In the genomic region with DNA sequence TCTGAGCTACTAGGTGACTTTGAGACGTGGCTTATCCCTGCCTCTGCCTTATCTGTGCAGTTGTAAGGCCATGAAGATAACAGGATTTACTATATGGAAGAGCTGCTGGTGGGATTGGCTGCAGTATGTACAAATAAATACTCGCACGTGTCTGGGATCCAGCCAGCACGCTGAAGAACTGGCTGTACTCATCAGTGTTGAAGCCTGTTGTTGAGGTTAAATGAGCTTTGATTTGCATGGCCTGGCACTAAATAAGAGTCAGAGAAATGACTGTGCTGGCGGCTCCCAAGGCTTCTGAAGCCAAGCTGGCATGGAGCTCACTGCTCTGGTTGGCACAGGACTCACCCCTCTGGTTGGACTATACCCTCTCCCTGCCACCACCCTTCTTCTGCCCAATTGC, we compare ENCODE assay signal across 13 mouse cellular contexts. TPM values are rescaled to one million over a fixed set of nuclear protein-coding genes. Genes with fewer than 3 reads are reported as not detected.
DNase-seq lines count a peak whose midpoint lies in the region; ATAC-seq and TF ChIP-seq lines count a peak whose summit lies in the region.
"Had no signal": no experiment of that assay in that cellular context is flagged by ENCODE, and none has a peak within 500 bp of the region (broad histone marks: within the 10 kb centered on the region; RNA-seq: fewer than 3 reads in every experiment).

No protein-coding gene starts in this region.

- H3K4me2 ChIP-seq in heart, embryonic 12.5 days, result no peak overlapping the region
- no peak overlapping the region for H3K4me2 ChIP-seq in midbrain, postnatal 0 days (ENCODE audit: low read depth, low read length, poor library complexity, severe bottlenecking)
- H3K4me2 ChIP-seq in midbrain, embryonic 13.5 days (replicated peaks), result no peak overlapping the region
- H3K4me2 ChIP-seq: embryonic facial prominence, embryonic 15.5 days; heart, embryonic 13.5 days; liver, embryonic 15.5 days had no signal

- H3K27me3 ChIP-seq in heart, embryonic 12.5 days (replicated peaks), result no peaks in the 10 kb centered on the region
- H3K27me3 ChIP-seq in midbrain, postnatal 0 days (ENCODE audit: insufficient read depth, low read length), result no peaks in the 10 kb centered on the region
- no peaks in the 10 kb centered on the region for H3K27me3 ChIP-seq in midbrain, embryonic 13.5 days
- H3K27me3 ChIP-seq: embryonic facial prominence, embryonic 15.5 days; liver, embryonic 15.5 days had no signal

- DNase-seq in heart, postnatal 36 days, result peak; percentile 1
- peak; percentile 26 for DNase-seq in midbrain, postnatal 0 days (ENCODE audit: low spot score)
- peak; percentile 4 for DNase-seq in cerebellum, adult 9-10 months
- DNase-seq in testis, postnatal 14 days (ENCODE audit: low spot score), result peak; percentile 61
- no peak for DNase-seq in frontal cortex, postnatal 25 days (ENCODE audit: low spot score in 2 of 2)
- DNase-seq: right cerebral cortex, postnatal 25 days had no signal

- H3K27ac ChIP-seq in heart, embryonic 12.5 days (ENCODE audit: poor library complexity, severe bottlenecking), result no peak overlapping the region
- no peak overlapping the region for H3K27ac ChIP-seq in midbrain, postnatal 0 days (ENCODE audit: low read depth, low read length)
- no peak overlapping the region for H3K27ac ChIP-seq in midbrain, embryonic 13.5 days
- H3K27ac ChIP-seq: embryonic facial prominence, embryonic 15.5 days; heart, embryonic 13.5 days; liver, embryonic 15.5 days had no signal

- no peak for ATAC-seq in heart, embryonic 12.5 days (ENCODE audit: insufficient number of reproducible peaks, low FRiP score)
- ATAC-seq in midbrain, postnatal 0 days (ENCODE audit: low FRiP score), result no peak
- no peak for ATAC-seq in midbrain, embryonic 13.5 days
- ATAC-seq in erythroid progenitor cell, adult 5-6 weeks (replicated peaks; ENCODE audit: low FRiP score, poor library complexity, severe bottlenecking), result no peak

- intact Hi-C loops in heart, postnatal 36 days (cut with DNase I), result no loop called here

- no peak overlapping the region for H3K4me3 ChIP-seq in heart, embryonic 12.5 days
- no peak overlapping the region for H3K4me3 ChIP-seq in midbrain, postnatal 0 days (ENCODE audit: low read depth, low read length)
- H3K4me3 ChIP-seq in midbrain, embryonic 13.5 days (replicated peaks), result no peak overlapping the region
- H3K4me3 ChIP-seq: embryonic facial prominence, embryonic 15.5 days; heart, embryonic 13.5 days; liver, embryonic 15.5 days had no signal

- TF ChIP-seq CTCF in midbrain, postnatal 0 days (IDR thresholded peaks at IDR 0.05), result no peak

- no peaks in the 10 kb centered on the region; the same call in 1 of the 2 replicates for H3K4me1 ChIP-seq in heart, embryonic 12.5 days (replicated peaks)
- no peaks in the 10 kb centered on the region for H3K4me1 ChIP-seq in midbrain, postnatal 0 days (ENCODE audit: insufficient read depth, low read length)
- peaks cover 10% of the 10 kb centered on the region; the same call in 1 of the 2 replicates for H3K4me1 ChIP-seq in midbrain, embryonic 13.5 days (replicated peaks)
- H3K4me1 ChIP-seq: embryonic facial prominence, embryonic 15.5 days; heart, embryonic 13.5 days; liver, embryonic 15.5 days had no signal

- no peak overlapping the region for H3K9ac ChIP-seq in heart, embryonic 12.5 days
- H3K9ac ChIP-seq in midbrain, postnatal 0 days (replicated peaks; ENCODE audit: low read length, poor library complexity, severe bottlenecking), result no peak overlapping the region
- H3K9ac ChIP-seq in midbrain, embryonic 13.5 days (replicated peaks), result no peak overlapping the region
- H3K9ac ChIP-seq: embryonic facial prominence, embryonic 15.5 days; heart, embryonic 13.5 days; liver, embryonic 15.5 days had no signal

- 55% methylated on average over 5 of the region's 5 CpGs for WGBS in heart, embryonic 12.5 days
- WGBS in midbrain, postnatal 0 days, result 65% methylated on average over 5 of the region's 5 CpGs
- WGBS in midbrain, embryonic 13.5 days, result 84% methylated on average over 5 of the region's 5 CpGs

- H3K9me3 ChIP-seq in heart, embryonic 12.5 days (replicated peaks), result no peaks in the 10 kb centered on the region
- no peaks in the 10 kb centered on the region for H3K9me3 ChIP-seq in midbrain, postnatal 0 days (ENCODE audit: low read length)
- H3K9me3 ChIP-seq in midbrain, embryonic 13.5 days, result no peaks in the 10 kb centered on the region
- H3K9me3 ChIP-seq: embryonic facial prominence, embryonic 15.5 days; heart, embryonic 13.5 days; liver, embryonic 15.5 days had no signal

- no peaks in the 10 kb centered on the region for H3K36me3 ChIP-seq in heart, embryonic 12.5 days
- H3K36me3 ChIP-seq in midbrain, postnatal 0 days (ENCODE audit: insufficient read depth, low read length), result no peaks in the 10 kb centered on the region
- no peaks in the 10 kb centered on the region for H3K36me3 ChIP-seq in midbrain, embryonic 13.5 days
- H3K36me3 ChIP-seq: embryonic facial prominence, embryonic 15.5 days; heart, embryonic 13.5 days; liver, embryonic 15.5 days had no signal

RNA-seq across cellular contexts. Expression of a gene that starts 25.5 kb away (rescaled TPM):
- not detected for total RNA-seq in heart, postnatal 36 days (2021)
- polyA plus RNA-seq in heart, embryonic 12.5 days (2016; fragmentation: Nextera tagmentation; extraction: Ambion mirVana), result not detected in 2 replicates
- 0.16 TPM in 1 of 2 replicates, not detected in the other for total RNA-seq in midbrain, postnatal 0 days (2014; rRNA removed)
- 0.12 TPM in 1 of 2 replicates, not detected in the other for polyA plus RNA-seq in midbrain, postnatal 0 days (2015; fragmentation: Nextera tagmentation; extraction: Ambion mirVana)
- polyA plus RNA-seq in midbrain, embryonic 13.5 days (2015; fragmentation: Nextera tagmentation; extraction: Ambion mirVana), result not detected in 2 replicates
- total RNA-seq in erythroid progenitor cell, adult 5-6 weeks (2015; ENCODE audit: low replicate concordance), result not detected in 2 replicates
- not detected in 2 replicates for total RNA-seq in erythroid progenitor cell, adult 5-6 weeks (2017; ENCODE audit: low replicate concordance)
- total RNA-seq: ES-E14 had no signal
- polyA plus RNA-seq: heart, embryonic 13.5 days; liver, embryonic 15.5 days had no signal

RNA-seq across cellular contexts. Expression of a gene that starts 26.2 kb away (rescaled TPM):
- total RNA-seq in heart, postnatal 36 days (2021), result not detected
- not detected in 2 replicates for polyA plus RNA-seq in heart, embryonic 12.5 days (2016; fragmentation: Nextera tagmentation; extraction: Ambion mirVana)
- 1.3 TPM in 1 of 2 replicates, not detected in the other for total RNA-seq in midbrain, postnatal 0 days (2014; rRNA removed)
- 0.64 and 0.67 TPM in 2 replicates for polyA plus RNA-seq in midbrain, postnatal 0 days (2015; fragmentation: Nextera tagmentation; extraction: Ambion mirVana)
- 0.27 and 0.38 TPM in 2 replicates for polyA plus RNA-seq in midbrain, embryonic 13.5 days (2015; fragmentation: Nextera tagmentation; extraction: Ambion mirVana)
- total RNA-seq in erythroid progenitor cell, adult 5-6 weeks (2015; ENCODE audit: low replicate concordance), result not detected in 2 replicates
- total RNA-seq in erythroid progenitor cell, adult 5-6 weeks (2017; ENCODE audit: low replicate concordance), result not detected in 2 replicates
- total RNA-seq: ES-E14 had no signal
- polyA plus RNA-seq: heart, embryonic 13.5 days; liver, embryonic 15.5 days had no signal

RNA-seq across cellular contexts. Expression of a gene that starts 51.9 kb away (rescaled TPM):
- not detected for total RNA-seq in heart, postnatal 36 days (2021)
- polyA plus RNA-seq in heart, embryonic 12.5 days (2016; fragmentation: Nextera tagmentation; extraction: Ambion mirVana), result not detected in 2 replicates
- 5.7 and 13.5 TPM in 2 replicates for total RNA-seq in midbrain, postnatal 0 days (2014; rRNA removed)
- 0.54 and 1.4 TPM in 2 replicates for polyA plus RNA-seq in midbrain, postnatal 0 days (2015; fragmentation: Nextera tagmentation; extraction: Ambion mirVana)
- 0.36 and 0.37 TPM in 2 replicates for polyA plus RNA-seq in midbrain, embryonic 13.5 days (2015; fragmentation: Nextera tagmentation; extraction: Ambion mirVana)
- total RNA-seq in erythroid progenitor cell, adult 5-6 weeks (2015; ENCODE audit: low replicate concordance), result not detected in 2 replicates
- not detected in 2 replicates for total RNA-seq in erythroid progenitor cell, adult 5-6 weeks (2017; ENCODE audit: low replicate concordance)
- total RNA-seq: ES-E14 had no signal
- polyA plus RNA-seq: heart, embryonic 13.5 days had no signal

Comparison
In these comparisons a context has a peak if more than half of its experiments do, and no peak if none do; other contexts are left out.
1. DNase-seq: peak in heart, postnatal 36 days (2 of 2), midbrain, postnatal 0 days (single experiment), cerebellum, adult 9-10 months (single experiment) and testis, postnatal 14 days (single experiment); none in frontal cortex, postnatal 25 days (0 of 2).